Mouse (Mus musculus): ENCODE measurements around the gene 1700003F12Rik.

DNA sequence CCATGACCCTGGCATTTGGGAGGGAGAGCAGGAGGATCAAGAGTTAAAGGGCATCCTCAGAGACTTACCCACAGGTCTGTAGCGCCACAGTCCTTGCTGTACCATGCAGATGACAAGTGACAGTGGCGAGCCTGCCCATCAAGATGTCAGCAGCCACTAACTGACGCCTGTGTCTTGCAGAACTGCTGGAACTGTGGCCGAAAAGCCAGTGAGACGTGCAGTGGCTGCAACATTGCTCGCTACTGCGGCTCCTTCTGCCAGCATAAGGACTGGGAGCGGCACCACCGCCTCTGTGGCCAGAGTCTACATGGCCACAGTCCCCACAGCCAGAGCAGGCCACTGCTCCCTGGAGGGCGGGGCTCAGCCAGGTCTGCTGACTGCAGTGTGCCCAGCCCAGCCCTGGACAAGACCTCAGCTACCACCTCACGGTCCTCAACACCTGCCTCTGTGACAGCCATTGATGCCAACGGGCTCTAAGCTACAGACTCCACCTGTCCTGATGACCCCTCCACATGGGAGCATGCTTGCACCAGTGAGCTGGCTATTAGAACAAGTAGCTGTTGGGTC lies 12.1 kb upstream of the 1700003F12Rik start:
- TF ChIP-seq CTCF (conservative IDR thresholded peaks at IDR 0.05; ENCODE audit: low read length) (no peak), POU5F1 (IDR thresholded peaks at IDR 0.05; ENCODE audit: borderline replicate concordance, low read length) (no peak)
